Mouse (Mus musculus): ENCODE measurements around the gene Cox10. TPM values are rescaled to one million over a fixed set of nuclear protein-coding genes. Genes with fewer than 3 reads are reported as not detected.

The Cox10 gene
- total RNA-seq, 1 experiment from 2014 or later, result 33.2 TPM

DNA sequence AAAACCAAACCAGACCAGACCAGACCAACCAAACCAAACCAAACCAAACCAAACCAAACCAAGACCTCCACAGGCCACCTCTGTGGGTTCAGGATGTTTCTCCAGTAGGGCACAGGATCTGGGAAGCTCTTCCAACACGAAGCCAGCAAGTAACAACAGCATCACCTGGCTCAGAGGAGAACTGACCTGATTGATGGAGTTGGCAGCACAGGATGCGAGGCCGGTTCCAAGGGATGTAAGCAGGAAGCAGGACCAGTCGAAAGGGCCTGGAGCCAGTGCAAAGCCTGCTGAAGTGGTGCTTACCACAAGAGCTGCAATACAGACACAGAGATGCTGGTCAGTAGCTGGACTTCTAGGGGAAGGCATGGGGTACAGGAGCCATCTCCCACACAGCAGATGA is 34.2 kb downstream of the Cox10 start:
- DNase-seq, result no peak

- DNase-seq, result no peak
These were observed 35.2 kb downstream of the Cox10 start for GRCm38 (mm10) chr11:64044024-64044423.

GRCm38 (mm10) chr11:64041281-64041680 is 38.0 kb downstream of the Cox10 start:
- no peak for DNase-seq

DNA sequence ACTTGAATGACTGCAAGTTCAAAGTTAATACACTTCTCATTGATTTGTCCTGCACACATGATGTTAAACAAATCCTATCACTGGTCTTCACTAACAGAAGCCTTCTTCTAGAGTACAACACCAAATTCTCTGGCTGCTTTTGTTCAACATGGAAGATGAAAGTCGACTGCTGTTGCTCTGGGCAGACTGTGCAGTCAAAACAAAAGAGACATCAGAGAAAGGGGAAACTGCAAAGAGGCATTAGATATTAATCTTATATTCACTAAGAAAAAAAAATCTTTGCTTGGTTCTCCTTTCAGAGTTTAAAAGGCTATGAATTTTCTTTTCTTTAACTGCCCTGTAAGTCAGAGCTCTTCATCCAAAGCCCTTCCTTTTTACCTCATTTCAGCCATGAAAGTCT is 39.7 kb downstream of the Cox10 start:
- DNase-seq, result no peak

DNA sequence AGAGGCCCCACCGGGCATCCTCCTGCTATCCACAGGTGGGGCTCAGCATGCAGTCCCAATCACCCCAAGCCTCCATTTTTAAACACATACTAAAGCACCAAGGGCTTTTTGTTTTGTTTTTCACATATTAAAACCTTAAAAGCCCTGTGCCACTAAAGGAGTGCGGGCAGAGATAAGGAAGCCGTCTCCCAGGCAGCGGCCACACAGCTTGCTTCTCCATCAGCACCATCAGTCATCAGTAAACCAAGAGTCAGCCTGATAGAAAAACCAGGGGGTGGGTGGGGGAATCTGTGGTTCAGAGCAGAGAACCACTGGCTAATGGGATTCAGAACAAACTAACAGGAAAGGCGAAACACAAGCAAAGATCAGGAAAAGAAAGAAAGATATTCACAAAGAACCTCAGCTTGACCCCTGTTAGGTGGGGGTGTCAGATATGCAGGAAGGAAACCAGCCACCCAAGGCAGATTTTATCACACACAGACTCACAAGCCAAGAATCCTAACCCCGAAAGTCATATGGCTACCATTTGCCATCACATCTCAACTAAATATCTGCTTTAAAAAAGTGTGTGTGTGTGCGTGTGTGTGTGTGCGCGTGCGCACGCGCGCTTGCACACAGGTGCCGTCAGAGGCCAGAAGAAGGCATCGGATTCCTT is 41.7 kb downstream of the Cox10 start:
- DNase-seq, result no peak

- no peak for DNase-seq
These were observed 43.0 kb downstream of the Cox10 start for GRCm38 (mm10) chr11:64036306-64036705.

- DNase-seq, result no peak
These were observed 43.6 kb downstream of the Cox10 start for GRCm38 (mm10) chr11:64035709-64036108.

DNA sequence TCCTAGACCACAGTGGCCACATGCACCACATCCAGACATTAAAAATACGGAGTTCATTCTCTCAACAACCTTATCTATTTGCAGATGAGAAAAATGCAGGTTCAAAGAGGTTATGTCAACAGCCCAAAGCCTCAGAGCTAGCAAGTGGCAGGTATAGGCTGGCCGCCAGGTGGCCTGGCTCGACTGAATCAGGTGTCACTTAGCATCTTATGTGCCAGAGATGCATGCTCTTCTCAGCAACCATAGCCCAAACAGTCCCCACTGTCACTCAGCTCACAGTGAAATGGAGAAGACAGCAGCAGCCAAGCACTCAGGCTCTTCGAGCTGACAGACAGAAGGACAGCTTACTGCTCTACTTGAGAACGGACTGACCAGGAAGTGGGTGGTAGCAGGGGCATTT is 44.6 kb downstream of the Cox10 start:
- DNase-seq, result no peak

GRCm38 (mm10) chr11:64027423-64027822 is 51.8 kb downstream of the Cox10 start:
- no peak for DNase-seq

DNA sequence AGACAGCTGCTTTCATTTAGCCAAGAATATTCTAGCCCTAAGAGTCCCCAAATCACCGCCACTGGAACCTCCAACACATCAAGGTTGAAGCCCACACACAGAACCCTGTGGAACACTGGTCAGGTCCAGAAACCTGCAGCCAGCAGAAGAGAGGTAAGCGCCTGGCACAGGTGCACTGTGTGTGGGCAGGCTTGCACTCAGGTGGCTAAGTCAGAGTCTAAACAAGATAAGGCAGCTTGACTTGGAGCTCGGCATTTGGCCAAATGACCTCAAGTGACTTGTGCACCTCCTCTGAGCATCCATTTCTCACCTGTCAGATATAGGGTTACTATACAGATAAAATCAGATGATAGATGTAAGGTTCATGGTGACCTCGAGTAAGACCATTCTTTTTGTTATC is 53.4 kb downstream of the Cox10 start:
- no peak for DNase-seq

DNA sequence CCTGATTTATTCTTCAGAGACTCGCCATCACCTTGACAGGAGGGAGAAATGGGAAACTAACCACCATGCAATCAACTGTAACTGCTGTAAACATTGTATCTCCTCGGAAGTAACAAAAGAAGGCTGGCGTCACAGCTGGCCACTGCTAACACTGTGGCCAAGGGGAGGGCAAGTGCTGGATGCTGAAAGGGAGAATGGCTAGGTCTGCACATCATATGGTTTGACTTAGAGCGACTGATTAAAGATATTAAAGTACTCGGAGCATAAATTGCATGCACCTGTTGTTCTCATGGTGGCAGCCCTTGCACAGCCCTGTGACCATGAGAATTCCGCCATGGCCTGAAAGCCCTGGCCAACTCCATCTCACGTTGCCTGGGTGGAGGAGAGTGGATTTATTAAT is 54.7 kb downstream of the Cox10 start:
- no peak for DNase-seq

GRCm38 (mm10) chr11:64023380-64023981 is 55.8 kb downstream of the Cox10 start:
- no peak for DNase-seq

- DNase-seq, result no peak
These were observed 56.7 kb downstream of the Cox10 start for GRCm38 (mm10) chr11:64022403-64023047.

DNA sequence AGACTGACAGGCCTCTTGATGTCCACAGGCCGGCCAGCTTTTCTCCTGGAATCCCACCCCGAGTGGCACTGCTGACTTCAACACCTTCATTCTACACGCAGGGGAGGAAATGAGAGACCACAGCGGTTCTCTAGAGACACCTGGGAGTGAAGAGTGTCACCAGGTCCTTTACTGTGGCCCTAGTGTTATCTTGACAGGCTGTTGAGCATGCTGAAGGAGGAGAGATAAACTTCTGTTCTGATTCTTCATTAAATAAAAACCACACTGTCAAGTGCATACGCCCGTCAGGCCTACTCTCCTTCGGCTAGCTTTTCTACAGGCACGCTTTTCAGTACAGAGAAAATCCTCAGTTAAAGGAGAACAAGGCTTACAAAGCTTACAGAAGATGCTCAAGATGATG is 60.0 kb downstream of the Cox10 start:
- no peak for DNase-seq

- DNase-seq, result no peak
These were observed 61.1 kb downstream of the Cox10 start for GRCm38 (mm10) chr11:64018165-64018564.

- no peak for DNase-seq
These were observed 64.0 kb downstream of the Cox10 start for GRCm38 (mm10) chr11:64015309-64015708.

DNA sequence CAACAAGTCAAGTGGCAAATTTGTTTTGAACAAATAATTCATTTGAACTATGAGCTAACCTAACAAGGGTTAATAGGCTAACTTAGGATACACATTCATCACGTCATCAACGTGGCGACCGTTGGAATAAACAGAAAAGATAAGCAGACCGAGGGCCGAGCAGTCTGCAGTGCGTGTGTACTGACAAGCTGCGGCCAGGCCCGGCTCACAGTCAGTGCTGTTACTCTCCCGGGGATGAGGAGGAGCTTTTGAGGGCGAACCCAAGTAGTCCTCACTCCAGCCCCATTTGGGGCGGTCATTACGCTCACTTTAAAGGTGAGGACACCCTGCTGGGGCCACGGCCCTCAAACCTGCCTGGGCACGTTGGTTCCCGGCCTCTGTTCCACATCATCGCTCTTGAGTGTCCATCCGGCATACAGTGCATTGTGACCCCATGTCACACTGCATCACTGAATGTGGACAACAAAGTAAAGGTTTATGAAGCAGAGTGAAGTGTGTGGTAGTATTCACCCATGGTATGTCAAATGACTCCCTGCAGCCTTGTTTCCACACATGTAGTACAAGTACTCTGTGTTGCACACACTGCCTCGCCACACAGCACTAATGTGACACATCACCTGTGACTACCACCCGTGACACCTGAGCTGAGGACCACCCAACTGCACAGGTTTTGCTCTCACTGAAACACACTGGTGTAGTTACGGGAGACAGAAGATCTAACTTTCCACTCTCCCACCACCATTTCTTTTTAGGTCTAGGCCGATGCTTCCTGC is 68.4 kb downstream of the Cox10 start:
- no peak for DNase-seq

DNA sequence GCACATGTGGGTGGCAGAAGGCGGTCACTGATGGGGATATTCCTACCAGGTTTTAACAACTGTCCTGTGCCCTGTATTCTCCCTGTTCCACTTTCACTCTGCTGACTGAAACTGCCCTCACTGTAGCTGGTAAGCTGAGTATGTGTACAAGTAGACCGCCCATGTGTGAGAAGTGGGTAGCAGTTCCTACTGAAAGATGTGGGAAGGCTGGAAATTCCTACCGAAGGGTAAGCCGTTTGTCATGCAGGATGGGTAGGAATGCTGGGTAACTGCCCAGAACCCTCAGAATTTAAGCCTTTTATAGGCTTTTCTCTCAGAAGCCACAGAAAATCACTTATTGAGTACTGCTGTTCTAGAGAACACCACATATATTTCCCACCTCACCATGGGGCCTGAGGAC is 75.1 kb downstream of the Cox10 start:
- no peak for DNase-seq

DNA sequence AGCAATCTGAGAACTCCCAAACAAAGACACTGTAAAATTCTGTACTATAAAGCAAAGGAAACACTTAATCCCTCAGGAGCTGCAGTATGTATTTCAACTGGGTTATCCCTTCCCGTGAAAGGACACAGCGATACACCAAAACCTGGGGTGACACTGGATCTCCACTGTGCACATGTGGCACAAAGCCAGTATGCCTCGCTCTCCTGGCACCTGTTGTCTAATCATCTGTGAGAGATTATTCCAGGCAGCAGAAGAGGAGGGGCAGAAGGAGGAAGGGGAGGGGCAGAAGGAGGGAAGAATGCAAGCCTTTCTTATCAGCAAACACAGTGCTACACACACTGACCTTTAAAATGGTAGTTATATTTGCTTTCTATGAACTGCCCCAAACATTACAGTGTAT is 75.8 kb downstream of the Cox10 start:
- DNase-seq, result no peak

- DNase-seq, result no peak
These were observed 76.6 kb downstream of the Cox10 start for GRCm38 (mm10) chr11:64002629-64003028.

DNA sequence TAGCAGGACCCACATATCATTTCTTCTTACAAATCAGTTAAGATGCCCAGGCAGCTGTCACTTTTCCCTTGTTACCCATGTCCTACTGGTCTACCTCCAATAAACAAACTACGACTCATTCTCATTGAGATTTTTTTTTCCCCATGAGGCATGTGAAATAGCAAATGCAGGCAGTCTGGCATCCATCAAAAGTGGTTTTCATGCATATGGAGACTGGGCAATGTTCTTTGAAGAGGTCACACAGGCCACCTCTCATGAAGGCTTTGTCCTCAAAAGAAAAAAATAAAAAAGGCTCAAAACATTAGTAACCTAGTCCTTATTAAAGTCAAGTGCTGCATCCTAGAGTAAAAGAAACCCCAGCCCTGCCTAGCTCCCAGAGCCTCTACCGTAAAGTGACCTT is 78.2 kb downstream of the Cox10 start:
- DNase-seq, result no peak

DNA sequence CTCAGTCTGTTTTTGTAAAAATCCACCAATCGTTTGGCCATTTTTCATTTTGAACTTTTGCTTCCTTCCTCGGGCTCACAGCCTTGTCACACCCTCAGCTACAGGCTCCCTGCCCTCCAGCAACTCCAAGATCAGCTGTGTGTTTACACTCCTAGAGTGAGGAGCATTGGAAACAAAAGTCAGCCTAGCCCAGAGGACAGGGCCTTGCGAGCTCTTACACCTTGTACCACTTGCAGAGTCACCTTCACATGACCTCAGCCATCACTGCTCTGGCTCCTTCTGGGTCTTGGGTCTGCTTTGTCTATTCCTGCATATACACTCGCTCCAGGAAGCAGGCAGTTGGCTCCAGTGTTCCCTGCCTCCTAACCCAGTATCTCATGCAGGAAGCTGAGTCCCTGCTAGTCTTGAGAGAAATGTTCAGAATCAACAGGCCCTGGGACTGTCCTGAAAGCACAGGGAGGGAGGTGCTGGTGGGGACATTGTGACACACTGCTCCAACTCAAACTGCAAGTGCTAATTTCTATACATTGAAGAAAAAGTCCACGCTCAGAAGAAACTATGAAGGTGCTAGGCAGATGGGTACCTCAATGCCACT is 79.0 kb downstream of the Cox10 start:
- DNase-seq, result no peak

- no peak for DNase-seq
These were observed 79.8 kb downstream of the Cox10 start for GRCm38 (mm10) chr11:63999431-63999830.

Data from adrenal gland, postnatal 14 days (tissue).